Comparison of ENCODE assay signal across 22 mouse cellular contexts in the genomic region with DNA sequence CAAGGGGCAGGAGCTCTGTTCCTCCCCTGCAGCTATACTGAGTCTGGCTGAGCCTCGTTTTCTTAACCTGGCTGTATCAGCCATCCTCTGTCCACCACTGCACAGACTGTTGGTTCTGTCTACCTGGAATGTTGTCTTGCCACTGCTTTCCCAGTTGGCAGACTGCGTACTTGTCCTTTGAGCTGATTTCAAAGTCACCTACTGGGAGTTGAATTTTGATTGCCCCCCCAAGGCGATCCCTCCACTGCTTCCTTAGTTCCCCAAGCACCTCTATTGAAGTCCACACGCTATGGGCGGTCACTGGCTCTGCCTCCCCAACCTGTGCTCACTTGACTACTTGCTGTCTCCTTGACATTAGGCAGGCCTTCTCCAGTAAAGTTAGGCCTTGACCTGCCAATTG. TPM values are rescaled to one million over a fixed set of nuclear protein-coding genes. Genes with fewer than 3 reads are reported as not detected.
DNase-seq lines count a peak whose midpoint lies in the region; ATAC-seq and TF ChIP-seq lines count a peak whose summit lies in the region.
"Had no signal": no experiment of that assay in that cellular context is flagged by ENCODE, and none has a peak within 500 bp of the region (broad histone marks: within the 10 kb centered on the region; RNA-seq: fewer than 3 reads in every experiment).

No protein-coding gene starts in this region.

- peak overlapping the region; percentile 94 for H3K27ac ChIP-seq in heart, embryonic 16.5 days (ENCODE audit: low read length)
- 0 out of 2 replicates have a peak overlapping the region, but pooled peaks have one; percentile 63 for H3K27ac ChIP-seq in liver, embryonic 12.5 days
- no peak overlapping the region for H3K27ac ChIP-seq in liver, embryonic 11.5 days (ENCODE audit: low read depth, low read length)
- H3K27ac ChIP-seq in forebrain, postnatal 0 days (ENCODE audit: low read depth, low read length), result no peak overlapping the region
- H3K27ac ChIP-seq: forebrain, embryonic 13.5 days; hindbrain, embryonic 14.5 days; intestine, embryonic 15.5 days; limb, embryonic 13.5 days; neural tube, embryonic 15.5 days had no signal

- H3K4me1 ChIP-seq in erythroblast, embryonic 14.5 days (ENCODE audit: control insufficient read depth), result peaks cover 100% of the 10 kb centered on the region
- H3K4me1 ChIP-seq in heart, embryonic 16.5 days (ENCODE audit: control insufficient read depth, insufficient read depth, low read length), result peaks cover 90% of the 10 kb centered on the region
- H3K4me1 ChIP-seq in liver, embryonic 12.5 days, result peaks cover 100% of the 10 kb centered on the region
- H3K4me1 ChIP-seq in liver, embryonic 11.5 days (replicated peaks; ENCODE audit: control insufficient read depth, insufficient read depth, low read length), result peaks cover 50% of the 10 kb centered on the region
- no peaks in the 10 kb centered on the region for H3K4me1 ChIP-seq in forebrain, postnatal 0 days (ENCODE audit: insufficient read depth)

- no peak overlapping the region for H3K4me2 ChIP-seq in heart, embryonic 16.5 days (ENCODE audit: low read depth, low read length)
- no peak overlapping the region; the same call in 1 of the 2 replicates for H3K4me2 ChIP-seq in liver, embryonic 12.5 days
- H3K4me2 ChIP-seq in liver, embryonic 11.5 days, result no peak overlapping the region
- no peak overlapping the region for H3K4me2 ChIP-seq in forebrain, postnatal 0 days (ENCODE audit: low read depth)
- H3K4me2 ChIP-seq: forebrain, embryonic 13.5 days; hindbrain, embryonic 14.5 days; intestine, embryonic 15.5 days; limb, embryonic 13.5 days; neural tube, embryonic 15.5 days had no signal

- no peak overlapping the region for H3K9ac ChIP-seq in heart, embryonic 16.5 days (ENCODE audit: low read length)
- H3K9ac ChIP-seq in liver, embryonic 12.5 days, result no peak overlapping the region
- no peak overlapping the region for H3K9ac ChIP-seq in liver, embryonic 11.5 days (ENCODE audit: low read depth, low read length)
- no peak overlapping the region for H3K9ac ChIP-seq in forebrain, postnatal 0 days
- H3K9ac ChIP-seq: forebrain, embryonic 13.5 days; hindbrain, embryonic 14.5 days; intestine, embryonic 15.5 days; limb, embryonic 13.5 days; neural tube, embryonic 15.5 days had no signal

- ATAC-seq in erythroblast, adult 5-6 weeks (replicated peaks; ENCODE audit: low FRiP score, poor library complexity, severe bottlenecking), result no peak
- ATAC-seq in heart, embryonic 16.5 days (replicated peaks; ENCODE audit: extremely low read depth, insufficient read depth, low FRiP score), result no peak
- no peak for ATAC-seq in liver, embryonic 12.5 days
- ATAC-seq in liver, embryonic 11.5 days (replicated peaks; ENCODE audit: low FRiP score), result no peak
- no peak for ATAC-seq in forebrain, postnatal 0 days
- ATAC-seq: CD4-positive, CD25-positive, alpha-beta regulatory T cell, adult 4 months; forebrain, embryonic 13.5 days; intestine, embryonic 15.5 days had no signal

- TF ChIP-seq CTCF in forebrain, postnatal 0 days (IDR thresholded peaks at IDR 0.05; ENCODE audit: low read depth), result no peak

- WGBS in heart, embryonic 16.5 days, result 69% methylated on average over 5 of the region's 5 CpGs
- WGBS in liver, embryonic 12.5 days (ENCODE audit: insufficient replicate concordance), result 84% methylated on average over 5 of the region's 5 CpGs
- 86% methylated on average over 5 of the region's 5 CpGs for WGBS in liver, embryonic 11.5 days
- WGBS in forebrain, postnatal 0 days, result 67% methylated on average over 5 of the region's 5 CpGs

- intact Hi-C loops in heart, postnatal 10 days (cut with DNase I), result no loop called here

- H3K4me3 ChIP-seq in erythroblast, embryonic 14.5 days (replicated peaks), result peak overlapping the region; percentile 10
- no peak overlapping the region for H3K4me3 ChIP-seq in heart, embryonic 16.5 days (ENCODE audit: low read length)
- no peak overlapping the region for H3K4me3 ChIP-seq in liver, embryonic 12.5 days
- no peak overlapping the region for H3K4me3 ChIP-seq in liver, embryonic 11.5 days (ENCODE audit: low read depth, low read length)
- H3K4me3 ChIP-seq in forebrain, postnatal 0 days (ENCODE audit: low read depth, low read length), result no peak overlapping the region
- H3K4me3 ChIP-seq: forebrain, embryonic 13.5 days; intestine, embryonic 15.5 days; limb, embryonic 13.5 days; myocyte; neural tube, embryonic 15.5 days had no signal

- H3K36me3 ChIP-seq in erythroblast, embryonic 14.5 days (ENCODE audit: control insufficient read depth), result peaks cover 100% of the 10 kb centered on the region
- H3K36me3 ChIP-seq in heart, embryonic 16.5 days (ENCODE audit: control insufficient read depth, insufficient read depth), result peaks cover 10% of the 10 kb centered on the region
- peaks cover 100% of the 10 kb centered on the region for H3K36me3 ChIP-seq in liver, embryonic 12.5 days
- peaks cover 24% of the 10 kb centered on the region for H3K36me3 ChIP-seq in liver, embryonic 11.5 days (ENCODE audit: control insufficient read depth, insufficient read depth, low read length)
- H3K36me3 ChIP-seq in forebrain, postnatal 0 days (ENCODE audit: insufficient read depth), result 0 out of 2 replicates have a peak, but pooled peaks cover 7% of the 10 kb centered on the region

- no peak for DNase-seq in heart, postnatal 10 days
- no peak for DNase-seq in liver, embryonic 11.5 days (ENCODE audit: low spot score)
- no peak for DNase-seq in forebrain, postnatal 0 days
- no peak for DNase-seq in thymus, postnatal 4 days
- DNase-seq: adrenal gland, adult 2 months; cerebellum, adult 11 months; cerebellum, postnatal 14 days; layer of hippocampus, adult 9-11 months; midbrain, embryonic 14.5 days; right cerebral cortex, postnatal 25 days; thymus, postnatal 25 days had no signal

- H3K9me3 ChIP-seq in erythroblast, embryonic 14.5 days (ENCODE audit: control insufficient read depth, low read length), result no peaks in the 10 kb centered on the region
- H3K9me3 ChIP-seq in heart, embryonic 16.5 days (replicated peaks; ENCODE audit: control insufficient read depth, low read length), result no peaks in the 10 kb centered on the region
- no peaks in the 10 kb centered on the region for H3K9me3 ChIP-seq in liver, embryonic 12.5 days (replicated peaks)
- H3K9me3 ChIP-seq in liver, embryonic 11.5 days (ENCODE audit: control insufficient read depth, low read length), result no peaks in the 10 kb centered on the region
- H3K9me3 ChIP-seq in forebrain, postnatal 0 days (ENCODE audit: low read length), result no peaks in the 10 kb centered on the region
- H3K9me3 ChIP-seq: forebrain, embryonic 13.5 days; intestine, embryonic 15.5 days; limb, embryonic 13.5 days; neural tube, embryonic 15.5 days had no signal

- H3K27me3 ChIP-seq in erythroblast, embryonic 14.5 days (ENCODE audit: control insufficient read depth), result no peaks in the 10 kb centered on the region
- H3K27me3 ChIP-seq in heart, embryonic 16.5 days (ENCODE audit: control insufficient read depth, insufficient read depth, low read length), result no peaks in the 10 kb centered on the region
- no peaks in the 10 kb centered on the region for H3K27me3 ChIP-seq in liver, embryonic 12.5 days (replicated peaks)
- H3K27me3 ChIP-seq in liver, embryonic 11.5 days (replicated peaks; ENCODE audit: control insufficient read depth, insufficient read depth, low read length), result no peaks in the 10 kb centered on the region
- H3K27me3 ChIP-seq in forebrain, postnatal 0 days (ENCODE audit: insufficient read depth, low read length), result no peaks in the 10 kb centered on the region
- H3K27me3 ChIP-seq: forebrain, embryonic 13.5 days; intestine, embryonic 15.5 days; limb, embryonic 13.5 days; neural tube, embryonic 15.5 days had no signal

RNA-seq across cellular contexts. Expression of gene Slc2a1, which starts 9.1 kb away (rescaled TPM):
- 189 and 215 TPM in 2 replicates for polyA plus RNA-seq in erythroblast, embryonic 14.5 days (2012)
- 0.38 and 2.7 TPM in 2 replicates for total RNA-seq in erythroblast, adult 5-6 weeks (2015; ENCODE audit: low replicate concordance)
- 1.1 and 1.4 TPM in 2 replicates for total RNA-seq in erythroblast, adult 5-6 weeks (2017; ENCODE audit: low replicate concordance)
- 129 and 136 TPM in 2 replicates for polyA plus RNA-seq in heart, embryonic 16.5 days (2015; fragmentation: Nextera tagmentation; extraction: Ambion mirVana)
- 1 to 10 TPM; 5.1 to 7.7 TPM for total RNA-seq in heart, postnatal 10 days (2021)
- polyA plus RNA-seq in liver, embryonic 12.5 days (2016; fragmentation: Nextera tagmentation; extraction: Ambion mirVana), result 309 TPM in 2 replicates
- 150 and 153 TPM in 2 replicates for polyA plus RNA-seq in liver, embryonic 11.5 days (2014; fragmentation: Nextera tagmentation; extraction: Ambion mirVana)
- 53.6 and 64.8 TPM in 2 replicates for total RNA-seq in forebrain, postnatal 0 days (2014; rRNA removed)
- 41.4 and 43.1 TPM in 2 replicates for polyA plus RNA-seq in forebrain, postnatal 0 days (2015; fragmentation: Nextera tagmentation; extraction: Ambion mirVana)

RNA-seq across cellular contexts. Expression of gene Zfp691, which starts 56.4 kb away (rescaled TPM):
- 1.8 and 2.0 TPM in 2 replicates for polyA plus RNA-seq in erythroblast, embryonic 14.5 days (2012)
- 2.3 and 4.2 TPM in 2 replicates for total RNA-seq in erythroblast, adult 5-6 weeks (2015; ENCODE audit: low replicate concordance)
- total RNA-seq in erythroblast, adult 5-6 weeks (2017; ENCODE audit: low replicate concordance), result 3.1 and 4.0 TPM in 2 replicates
- 7.7 and 10.8 TPM in 2 replicates for polyA plus RNA-seq in heart, embryonic 16.5 days (2015; fragmentation: Nextera tagmentation; extraction: Ambion mirVana)
- total RNA-seq in heart, postnatal 10 days (2021), result 10 to 100 TPM; 19.4 to 22.3 TPM
- 3.6 and 3.8 TPM in 2 replicates for polyA plus RNA-seq in liver, embryonic 12.5 days (2016; fragmentation: Nextera tagmentation; extraction: Ambion mirVana)
- polyA plus RNA-seq in liver, embryonic 11.5 days (2014; fragmentation: Nextera tagmentation; extraction: Ambion mirVana), result 5.4 and 8.1 TPM in 2 replicates
- 6.5 and 7.2 TPM in 2 replicates for total RNA-seq in forebrain, postnatal 0 days (2014; rRNA removed)
- polyA plus RNA-seq in forebrain, postnatal 0 days (2015; fragmentation: Nextera tagmentation; extraction: Ambion mirVana), result 1.2 and 2.2 TPM in 2 replicates

Comparison
In these comparisons a context has a peak if more than half of its experiments do, and no peak if none do; other contexts are left out.
1. H3K27ac ChIP-seq: peak in heart, embryonic 16.5 days (single experiment) and liver, embryonic 12.5 days (single experiment); none in liver, embryonic 11.5 days (single experiment) and forebrain, postnatal 0 days (single experiment).